Mouse (Mus musculus) liver, embryonic 14.5 days (tissue): ENCODE measurements around the gene Il10ra.

Source experiments
- CTCF ChIP-seq: IDR thresholded peaks from 2 replicates; pipeline ENCODE4 v1.5.1; 2016; ENCODE audit warnings: antibody characterized with exemption, low read depth, control low read depth
- EP300 ChIP-seq: IDR thresholded peaks from 2 replicates; pipeline ENCODE4 v1.6.1; 2016; ENCODE audit warnings: antibody characterized with exemption, low read depth

GRCm38 (mm10) chr9:45274218-45274617, 5.3 kb upstream of the Il10ra start:
- TF ChIP-seq CTCF (no peak), EP300 (peak; percentile 75)
